Mouse (Mus musculus) natural killer cell, adult 2 months (primary cell): ENCODE results near the gene Col3a1.

Experiments used
- DNase-seq, 2 experiments: peaks; one replicate each; pipeline ENCODE4 v3.0.0; 2022; ENCODE audit warnings: low spot score in 2 of 2

The Col3a1 gene

GRCm38 (mm10) chr1:45311388-45311787 is at the start of gene Col3a1:
Gene Col3a1 (plus strand): TSS chr1:45311538.
- DNase-seq: no peak

GRCm38 (mm10) chr1:45269421-45269820 is 41.9 kb upstream of the Col3a1 start:
- DNase-seq: no peak

- no peak for DNase-seq
Observed at GRCm38 (mm10) chr1:45276006-45276539, 35.3 kb upstream of the Col3a1 start.

GRCm38 (mm10) chr1:45287954-45288353 is 23.4 kb upstream of the Col3a1 start:
- no peak for DNase-seq

GRCm38 (mm10) chr1:45290037-45290436 is 21.3 kb upstream of the Col3a1 start:
- no peak for DNase-seq

- no peak for DNase-seq
Observed at GRCm38 (mm10) chr1:45299394-45300119, 11.8 kb upstream of the Col3a1 start.

GRCm38 (mm10) chr1:45304273-45304672 is 7.1 kb upstream of the Col3a1 start:
- DNase-seq: no peak

GRCm38 (mm10) chr1:45309015-45309414 is 2.3 kb upstream of the Col3a1 start:
- no peak for DNase-seq

GRCm38 (mm10) chr1:45311962-45312361 is 624 bp downstream of the Col3a1 start:
- DNase-seq: no peak

- DNase-seq: no peak
Observed at GRCm38 (mm10) chr1:45312870-45313269, 1.5 kb downstream of the Col3a1 start.

GRCm38 (mm10) chr1:45313696-45314295 is 2.5 kb downstream of the Col3a1 start:
- DNase-seq: no peak

GRCm38 (mm10) chr1:45315767-45316528 is 4.6 kb downstream of the Col3a1 start:
- DNase-seq: no peak

GRCm38 (mm10) chr1:45318241-45318640 is 6.9 kb downstream of the Col3a1 start:
- DNase-seq: no peak

GRCm38 (mm10) chr1:45320861-45321260 is 9.5 kb downstream of the Col3a1 start:
- DNase-seq: no peak

GRCm38 (mm10) chr1:45329149-45329548 is 17.8 kb downstream of the Col3a1 start:
- no peak for DNase-seq

GRCm38 (mm10) chr1:45355944-45356343 is 44.6 kb downstream of the Col3a1 start:
- no peak for DNase-seq

GRCm38 (mm10) chr1:45358020-45358419 is 46.7 kb downstream of the Col3a1 start:
- no peak for DNase-seq

GRCm38 (mm10) chr1:45359147-45359546 is 47.8 kb downstream of the Col3a1 start:
- no peak for DNase-seq

- no peak for DNase-seq
Observed at GRCm38 (mm10) chr1:45359673-45360072, 48.3 kb downstream of the Col3a1 start.

GRCm38 (mm10) chr1:45363274-45363673 is 51.9 kb downstream of the Col3a1 start:
- DNase-seq: no peak

- no peak for DNase-seq
Observed at GRCm38 (mm10) chr1:45365427-45365826, 54.1 kb downstream of the Col3a1 start.

GRCm38 (mm10) chr1:45379992-45380690 is 68.8 kb downstream of the Col3a1 start:
- no peak for DNase-seq
